Mouse (Mus musculus): ENCODE measurements at regions not wholly inside any gene's neighbourhood (a gene's known extent, or its start where the extent isn't known, plus 50 kb on each side); places are given as distances from the start of the nearest gene placed in this dataset.

GRCm38 (mm10) chr12:25623449-25623848 is 526.5 kb upstream of the Id2 start:
- Histone ChIP-seq H3K9ac (ENCODE audit: low read depth, poor library complexity, severe bottlenecking) (no peak overlapping the region), H3K9me3 (replicated peaks; ENCODE audit: control insufficient read depth, insufficient read depth, low read length, poor library complexity, severe bottlenecking) (no peaks in the 10 kb centered on the region), H3K4me1 (ENCODE audit: control insufficient read depth, insufficient read depth, low read length) (no peaks in the 10 kb centered on the region), H3K4me3 (ENCODE audit: low read depth, low read length) (no peak overlapping the region), H3K27me3 (ENCODE audit: control insufficient read depth, insufficient read depth, low read length, poor library complexity, severe bottlenecking) (no peaks in the 10 kb centered on the region), H3K27ac (ENCODE audit: insufficient read depth, low read length) (no peak overlapping the region), H3K36me3 (ENCODE audit: control insufficient read depth, insufficient read depth, low read length, poor library complexity, severe bottlenecking) (no peaks in the 10 kb centered on the region)
- TF ChIP-seq POLR2A (IDR thresholded peaks at IDR 0.05; ENCODE audit: insufficient read depth, low read length) (no peak), EP300 (IDR thresholded peaks at IDR 0.05; ENCODE audit: insufficient read depth, low read depth, low read length) (no peak), CTCF (IDR thresholded peaks at IDR 0.05; ENCODE audit: low read depth, low read length) (no peak)

- TF ChIP-seq CTCF (IDR thresholded peaks at IDR 0.05; ENCODE audit: low read depth, low read length), result no peak
- TF ChIP-seq POLR2A (IDR thresholded peaks at IDR 0.05; ENCODE audit: insufficient read depth, low read length), result no peak
- TF ChIP-seq EP300 (IDR thresholded peaks at IDR 0.05; ENCODE audit: insufficient read depth, low read depth, low read length), result no peak
- Histone ChIP-seq H3K36me3 (ENCODE audit: control insufficient read depth, insufficient read depth, low read length, poor library complexity, severe bottlenecking) (no peaks in the 10 kb centered on the region), H3K27me3 (ENCODE audit: control insufficient read depth, insufficient read depth, low read length, poor library complexity, severe bottlenecking) (no peaks in the 10 kb centered on the region), H3K27ac (ENCODE audit: insufficient read depth, low read length) (no peak overlapping the region), H3K9ac (ENCODE audit: low read depth, poor library complexity, severe bottlenecking) (no peak overlapping the region), H3K9me3 (replicated peaks; ENCODE audit: control insufficient read depth, insufficient read depth, low read length, poor library complexity, severe bottlenecking) (no peaks in the 10 kb centered on the region), H3K4me3 (ENCODE audit: low read depth, low read length) (no peak overlapping the region), H3K4me1 (ENCODE audit: control insufficient read depth, insufficient read depth, low read length) (no peaks in the 10 kb centered on the region)
Observed at GRCm38 (mm10) chr12:25621142-25621541, 524.2 kb upstream of the Id2 start.

- no peak overlapping the region for H3K9ac ChIP-seq (ENCODE audit: low read depth, poor library complexity, severe bottlenecking)
- H3K36me3 ChIP-seq (ENCODE audit: control insufficient read depth, insufficient read depth, low read length, poor library complexity, severe bottlenecking), result no peaks in the 10 kb centered on the region
- H3K4me3 ChIP-seq (ENCODE audit: low read depth, low read length), result no peak overlapping the region
- no peaks in the 10 kb centered on the region for H3K27me3 ChIP-seq (ENCODE audit: control insufficient read depth, insufficient read depth, low read length, poor library complexity, severe bottlenecking)
- TF ChIP-seq EP300 (IDR thresholded peaks at IDR 0.05; ENCODE audit: insufficient read depth, low read depth, low read length) (no peak), POLR2A (IDR thresholded peaks at IDR 0.05; ENCODE audit: insufficient read depth, low read length) (no peak), CTCF (IDR thresholded peaks at IDR 0.05; ENCODE audit: low read depth, low read length) (no peak)
- no peaks in the 10 kb centered on the region for H3K4me1 ChIP-seq (ENCODE audit: control insufficient read depth, insufficient read depth, low read length)
- no peaks in the 10 kb centered on the region for H3K9me3 ChIP-seq (replicated peaks; ENCODE audit: control insufficient read depth, insufficient read depth, low read length, poor library complexity, severe bottlenecking)
- H3K27ac ChIP-seq (ENCODE audit: insufficient read depth, low read length), result no peak overlapping the region
Observed at GRCm38 (mm10) chr12:25617521-25617920, 520.6 kb upstream of the Id2 start.

- Histone ChIP-seq H3K36me3 (ENCODE audit: control insufficient read depth, insufficient read depth, low read length, poor library complexity, severe bottlenecking) (no peaks in the 10 kb centered on the region), H3K27me3 (ENCODE audit: control insufficient read depth, insufficient read depth, low read length, poor library complexity, severe bottlenecking) (no peaks in the 10 kb centered on the region), H3K9ac (ENCODE audit: low read depth, poor library complexity, severe bottlenecking) (no peak overlapping the region), H3K27ac (ENCODE audit: insufficient read depth, low read length) (no peak overlapping the region), H3K4me1 (ENCODE audit: control insufficient read depth, insufficient read depth, low read length) (no peaks in the 10 kb centered on the region), H3K9me3 (replicated peaks; ENCODE audit: control insufficient read depth, insufficient read depth, low read length, poor library complexity, severe bottlenecking) (no peaks in the 10 kb centered on the region), H3K4me3 (ENCODE audit: low read depth, low read length) (no peak overlapping the region)
- no peak for TF ChIP-seq CTCF (IDR thresholded peaks at IDR 0.05; ENCODE audit: low read depth, low read length)
- no peak for TF ChIP-seq POLR2A (IDR thresholded peaks at IDR 0.05; ENCODE audit: insufficient read depth, low read length)
Observed at GRCm38 (mm10) chr12:25615377-25615776, 518.4 kb upstream of the Id2 start.

- H3K27me3 ChIP-seq (ENCODE audit: control insufficient read depth, insufficient read depth, low read length, poor library complexity, severe bottlenecking), result no peaks in the 10 kb centered on the region
- H3K9ac ChIP-seq (ENCODE audit: low read depth, poor library complexity, severe bottlenecking), result no peak overlapping the region
- H3K4me3 ChIP-seq (ENCODE audit: low read depth, low read length), result no peak overlapping the region
- H3K27ac ChIP-seq (ENCODE audit: insufficient read depth, low read length), result no peak overlapping the region
- no peaks in the 10 kb centered on the region for H3K36me3 ChIP-seq (ENCODE audit: control insufficient read depth, insufficient read depth, low read length, poor library complexity, severe bottlenecking)
- no peaks in the 10 kb centered on the region for H3K4me1 ChIP-seq (ENCODE audit: control insufficient read depth, insufficient read depth, low read length)
- no peaks in the 10 kb centered on the region for H3K9me3 ChIP-seq (replicated peaks; ENCODE audit: control insufficient read depth, insufficient read depth, low read length, poor library complexity, severe bottlenecking)
- TF ChIP-seq CTCF (IDR thresholded peaks at IDR 0.05; ENCODE audit: low read depth, low read length), result no peak
- TF ChIP-seq EP300 (IDR thresholded peaks at IDR 0.05; ENCODE audit: insufficient read depth, low read depth, low read length), result no peak
- TF ChIP-seq POLR2A (IDR thresholded peaks at IDR 0.05; ENCODE audit: insufficient read depth, low read length), result no peak
Observed at GRCm38 (mm10) chr12:25613473-25613872, 516.5 kb upstream of the Id2 start.

GRCm38 (mm10) chr12:25609045-25609444 is 512.1 kb upstream of the Id2 start:
- no peak overlapping the region for H3K27ac ChIP-seq (ENCODE audit: insufficient read depth, low read length)
- H3K36me3 ChIP-seq (ENCODE audit: control insufficient read depth, insufficient read depth, low read length, poor library complexity, severe bottlenecking), result no peaks in the 10 kb centered on the region; the same call in 1 of the 2 replicates
- TF ChIP-seq POLR2A (IDR thresholded peaks at IDR 0.05; ENCODE audit: insufficient read depth, low read length), result no peak
- H3K4me3 ChIP-seq (ENCODE audit: low read depth, low read length), result no peak overlapping the region
- H3K4me1 ChIP-seq (ENCODE audit: control insufficient read depth, insufficient read depth, low read length), result no peaks in the 10 kb centered on the region
- H3K27me3 ChIP-seq (ENCODE audit: control insufficient read depth, insufficient read depth, low read length, poor library complexity, severe bottlenecking), result no peaks in the 10 kb centered on the region
- no peaks in the 10 kb centered on the region for H3K9me3 ChIP-seq (replicated peaks; ENCODE audit: control insufficient read depth, insufficient read depth, low read length, poor library complexity, severe bottlenecking)
- no peak overlapping the region for H3K9ac ChIP-seq (ENCODE audit: low read depth, poor library complexity, severe bottlenecking)
